Mouse (Mus musculus): ENCODE results near the gene Tmem39b.
A peak's percentile ranks its signal among the peaks of the same experiment; 100 is the strongest.

Tmem39b gene

DNA sequence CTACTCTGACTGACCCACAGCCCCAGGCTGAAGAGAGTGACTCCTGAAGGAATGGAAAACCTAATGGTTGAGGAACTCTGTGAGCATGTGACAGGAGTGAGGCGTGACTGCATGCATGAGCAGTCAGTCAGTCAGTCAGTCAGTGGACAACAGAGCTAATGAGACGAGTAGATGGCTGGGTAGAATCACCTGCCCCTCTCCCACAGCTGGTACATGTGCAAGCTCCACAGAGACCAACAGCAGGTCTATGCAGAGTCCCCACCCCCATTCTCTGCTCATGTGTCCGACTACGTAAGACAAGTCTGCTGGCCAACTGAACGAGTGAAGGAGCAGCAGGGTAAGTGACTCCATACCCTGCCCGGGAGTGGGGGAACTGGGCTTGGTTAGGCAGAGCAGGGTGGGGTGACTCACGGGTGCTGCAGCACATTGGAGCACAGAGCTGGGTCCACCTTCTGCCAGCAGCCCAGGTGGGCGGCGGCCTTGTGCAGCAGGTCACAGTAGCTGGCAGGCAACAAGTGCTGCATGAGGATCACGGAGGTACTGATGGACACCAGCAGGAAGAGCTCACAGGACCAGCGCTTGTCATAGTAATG, 12.6 kb downstream of the Tmem39b start:
- no peak for DNase-seq (ENCODE audit: low read depth, low spot score)

DNA sequence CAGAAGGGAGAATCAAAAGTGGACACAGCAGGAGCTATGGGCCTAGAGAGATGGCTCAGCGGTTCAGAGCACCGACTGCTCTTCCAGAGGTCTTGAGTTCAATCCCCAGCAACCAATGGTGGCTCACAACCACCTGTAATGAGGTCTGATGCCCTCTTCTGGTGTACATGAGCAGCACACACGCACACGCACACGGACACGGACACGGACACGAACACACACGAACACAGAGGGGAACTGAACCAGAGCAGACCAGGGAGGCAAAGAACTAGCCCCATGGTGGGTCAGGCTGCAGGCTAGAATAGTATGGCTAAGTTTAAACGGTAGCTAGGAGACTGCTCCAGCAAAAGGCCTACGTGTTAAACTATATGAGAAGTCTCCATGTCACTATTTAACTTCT, 14.8 kb downstream of the Tmem39b start:
- DNase-seq (ENCODE audit: low read depth, low spot score): no peak

DNA sequence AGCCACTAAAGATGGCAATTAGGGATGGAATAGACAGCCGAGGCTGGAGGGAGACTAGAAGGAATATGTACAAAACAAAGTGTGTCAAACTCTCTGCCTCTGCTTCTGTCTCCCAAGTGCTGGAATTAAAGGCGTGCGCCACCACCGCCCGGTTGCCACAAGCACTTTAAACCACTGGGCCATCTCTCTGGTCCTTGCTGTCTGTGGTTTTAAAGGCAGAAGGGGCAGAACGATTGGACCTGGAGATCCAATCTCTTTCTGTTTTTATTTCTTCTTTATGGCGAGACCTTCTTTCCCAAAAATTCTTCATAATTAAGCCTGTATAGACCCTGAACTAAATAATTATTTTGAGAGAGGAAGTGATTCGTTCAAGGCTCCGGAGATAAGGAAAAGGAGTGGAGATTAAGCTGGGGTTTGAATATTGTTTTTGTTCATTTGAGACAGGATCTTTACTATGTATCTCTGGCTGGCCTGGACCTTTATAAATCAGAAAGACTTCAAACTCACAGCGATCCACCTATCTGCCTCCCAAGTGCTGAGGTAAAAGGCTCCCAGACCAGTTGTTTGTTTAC, 23.7 kb downstream of the Tmem39b start:
- no peak for DNase-seq (ENCODE audit: low read depth, low spot score)

- DNase-seq (ENCODE audit: low read depth, low spot score): peak; percentile 89
These were observed 24.4 kb downstream of the Tmem39b start, which contains the start of gene Kpna6 for GRCm38 (mm10) chr4:129672083-129672877. Kpna6 (minus strand) TSS chr4:129672767.

DNA sequence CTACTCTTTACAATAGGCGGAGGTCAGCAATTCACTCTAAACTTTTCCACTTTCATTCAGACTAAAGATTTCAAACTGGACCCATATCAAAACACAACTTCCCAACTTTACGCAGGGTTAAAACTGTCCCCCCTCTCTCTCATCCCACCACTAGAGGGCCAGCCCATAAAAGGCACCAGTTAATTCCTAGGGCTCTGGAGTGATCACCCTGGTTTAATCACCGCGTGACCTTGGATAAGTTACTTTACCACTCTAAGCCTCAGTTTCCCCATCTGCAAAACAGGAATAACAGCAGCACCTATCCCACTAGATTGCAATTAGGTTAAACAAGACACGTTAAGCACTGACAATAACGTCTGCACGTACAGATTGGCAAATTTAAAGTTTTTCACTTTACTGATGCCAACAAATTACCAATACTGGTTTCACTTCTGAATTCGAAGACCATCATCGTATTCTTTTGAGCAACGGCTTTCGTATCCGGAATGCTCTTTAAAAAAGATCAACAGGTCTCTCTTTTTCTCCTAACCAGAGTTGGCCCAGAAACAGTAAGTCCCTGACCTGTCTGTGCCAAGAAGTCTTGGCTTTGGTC, 25.1 kb downstream of the Tmem39b start:
- peak; percentile 74 for DNase-seq (ENCODE audit: low read depth, low spot score)

GRCm38 (mm10) chr4:129662255-129662813, 34.3 kb downstream of the Tmem39b start:
- no peak for DNase-seq (ENCODE audit: low read depth, low spot score)

DNA sequence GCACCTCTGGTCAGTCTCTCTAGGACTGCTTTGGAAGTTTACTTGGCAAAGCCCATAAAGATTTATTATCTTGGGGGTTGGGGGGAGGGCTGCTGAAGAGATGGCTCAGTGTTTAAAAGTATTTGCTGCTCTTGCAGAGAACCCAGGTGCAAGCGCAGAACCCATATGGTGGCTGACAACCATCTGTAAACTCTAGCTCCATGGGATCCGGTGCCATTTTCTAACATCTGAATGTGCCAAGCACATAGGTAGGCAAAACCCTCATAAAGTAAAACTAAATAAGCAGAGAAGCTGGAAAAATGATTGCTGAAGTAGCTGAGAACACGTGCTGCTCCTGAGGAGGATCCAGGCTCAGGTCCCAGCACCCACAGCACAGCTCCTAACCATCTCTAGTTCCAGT, 35.1 kb downstream of the Tmem39b start:
- DNase-seq (ENCODE audit: low read depth, low spot score): no peak

DNA sequence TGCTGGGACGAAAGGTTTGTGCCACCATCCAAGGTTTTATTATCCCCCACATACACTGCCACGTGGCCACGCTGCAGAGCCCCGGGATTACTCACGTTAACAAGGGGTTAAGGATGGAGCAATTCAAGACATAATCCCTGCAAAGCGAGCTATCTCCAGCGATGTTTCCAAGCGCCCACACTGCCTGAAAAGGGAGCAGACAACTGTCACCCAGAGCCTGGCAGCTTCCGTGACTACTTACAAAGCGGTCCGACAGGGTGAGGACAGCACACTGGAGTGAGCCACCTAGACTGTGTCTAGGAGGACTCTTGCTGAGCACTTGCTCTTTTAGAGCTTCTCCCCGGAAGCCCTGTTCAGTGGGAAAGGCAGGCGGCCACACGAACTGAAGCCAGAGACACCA, 41.9 kb downstream of the Tmem39b start:
- DNase-seq (ENCODE audit: low read depth, low spot score): no peak

DNA sequence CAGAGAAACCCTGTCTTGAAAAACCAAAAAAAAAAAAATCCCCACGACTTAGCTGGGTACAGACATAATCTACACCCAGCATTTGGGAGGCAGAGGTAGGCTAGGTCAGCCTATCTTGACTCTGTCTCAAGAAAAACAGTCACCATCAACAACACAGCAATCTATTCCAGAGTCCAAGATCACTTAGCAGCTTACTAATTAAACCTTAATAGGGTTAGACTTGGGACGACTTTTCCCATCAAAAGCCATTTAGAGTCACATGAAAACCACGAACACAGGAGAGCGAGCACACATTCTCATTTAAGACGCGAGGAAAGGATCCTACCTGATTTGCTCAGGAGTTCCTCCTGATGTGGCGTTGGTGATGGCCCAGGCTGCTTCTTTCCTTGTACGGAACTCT, 46.3 kb downstream of the Tmem39b start:
- DNase-seq (ENCODE audit: low read depth, low spot score): no peak

DNA sequence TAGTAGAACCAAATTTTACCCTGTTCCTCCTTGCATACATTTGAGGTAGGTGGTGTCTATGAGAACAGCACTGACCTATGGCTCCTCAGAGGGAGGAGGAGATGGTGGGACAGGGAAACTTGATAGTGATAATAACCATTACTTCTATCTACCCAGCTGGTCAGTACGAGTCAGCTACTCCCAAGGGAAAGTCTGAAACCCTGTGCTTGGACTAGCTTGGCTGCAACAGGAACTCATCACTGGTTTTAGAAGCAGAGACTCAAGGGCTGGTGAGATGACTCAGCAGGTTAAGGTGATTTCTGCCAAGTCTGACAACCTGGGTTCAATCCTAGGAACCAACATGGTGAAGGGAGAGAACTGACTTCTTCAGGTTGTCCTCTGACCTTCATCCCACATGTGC, 48.0 kb downstream of the Tmem39b start:
- no peak for DNase-seq (ENCODE audit: low read depth, low spot score)

- DNase-seq (ENCODE audit: low read depth, low spot score): no peak
These were observed 51.4 kb downstream of the Tmem39b start for GRCm38 (mm10) chr4:129645204-129645603.

- DNase-seq (ENCODE audit: low read depth, low spot score): no peak
These were observed 54.9 kb downstream of the Tmem39b start for GRCm38 (mm10) chr4:129641756-129642155.

DNA sequence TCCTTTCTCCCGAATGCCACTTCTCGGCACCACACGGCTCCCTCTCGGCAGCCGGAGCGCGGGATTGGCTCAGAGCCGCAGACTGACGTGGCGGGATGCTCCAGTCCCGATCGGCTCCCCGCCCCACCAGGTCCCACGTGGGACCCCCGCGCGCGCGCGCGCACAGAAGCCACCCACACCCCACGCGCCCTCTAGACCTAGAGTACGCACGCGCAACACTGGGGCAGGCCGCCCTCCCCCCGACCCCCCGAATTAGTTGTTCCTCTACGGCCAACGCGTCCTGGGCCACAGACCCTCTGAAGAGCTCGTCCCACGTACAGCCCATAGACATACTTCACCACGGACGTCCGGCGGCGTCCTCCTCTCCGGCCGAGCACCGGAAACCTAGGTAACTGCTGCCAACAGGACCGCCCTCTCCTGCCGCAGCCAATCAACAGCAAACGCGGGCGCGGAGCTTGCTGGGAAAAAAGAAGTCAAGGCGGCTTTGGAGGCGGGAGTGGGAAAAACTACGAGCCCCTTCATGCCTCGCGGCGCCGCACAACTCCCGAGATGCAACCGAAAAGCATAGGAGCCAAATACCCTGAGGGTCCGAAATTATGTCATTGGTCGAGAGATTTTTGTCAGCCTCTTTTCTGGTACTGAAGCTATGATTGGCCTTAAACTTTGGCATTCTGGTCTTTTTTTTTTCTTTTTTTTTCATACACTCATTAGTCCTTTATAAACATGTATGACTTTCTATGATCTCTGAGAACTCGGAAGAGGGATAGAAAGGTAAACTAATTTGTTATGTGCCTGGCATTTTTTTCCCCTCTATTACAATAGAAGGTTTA, 55.8 kb downstream of the Tmem39b start, which contains the start of gene Txlna:
Gene Txlna, minus strand, starts transcription at position 428 of the 830 bp plus-strand sequence.
- peak; percentile 94 for DNase-seq (ENCODE audit: low read depth, low spot score)

- DNase-seq (ENCODE audit: low read depth, low spot score): peak; percentile 28
These were observed 56.5 kb downstream of the Tmem39b start for GRCm38 (mm10) chr4:129640101-129640637.

- no peak for DNase-seq (ENCODE audit: low read depth, low spot score)
These were observed 57.4 kb downstream of the Tmem39b start for GRCm38 (mm10) chr4:129639221-129639620.

GRCm38 (mm10) chr4:129633852-129634251, 62.8 kb downstream of the Tmem39b start:
- DNase-seq (ENCODE audit: low read depth, low spot score): no peak

DNA sequence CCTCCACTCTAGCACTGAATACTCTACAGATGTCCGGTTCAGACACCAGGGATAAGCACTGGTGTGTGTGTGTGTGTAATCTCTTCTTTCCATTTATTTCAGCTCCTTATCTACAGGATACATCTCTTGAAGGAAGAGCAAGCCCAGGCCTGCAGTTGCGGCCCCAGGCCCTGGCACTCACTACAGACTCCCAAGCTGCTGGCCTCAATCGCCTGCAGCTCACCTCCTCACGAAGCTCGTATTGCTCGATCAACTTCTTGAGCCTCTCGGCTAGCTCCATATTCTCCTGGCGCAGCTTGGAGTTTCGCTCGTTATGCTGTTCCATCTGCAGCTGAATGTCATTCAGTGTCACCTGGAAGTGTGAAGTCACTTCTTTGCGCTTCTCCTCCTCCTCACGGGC, 64.8 kb downstream of the Tmem39b start:
- no peak for DNase-seq (ENCODE audit: low read depth, low spot score)

DNA sequence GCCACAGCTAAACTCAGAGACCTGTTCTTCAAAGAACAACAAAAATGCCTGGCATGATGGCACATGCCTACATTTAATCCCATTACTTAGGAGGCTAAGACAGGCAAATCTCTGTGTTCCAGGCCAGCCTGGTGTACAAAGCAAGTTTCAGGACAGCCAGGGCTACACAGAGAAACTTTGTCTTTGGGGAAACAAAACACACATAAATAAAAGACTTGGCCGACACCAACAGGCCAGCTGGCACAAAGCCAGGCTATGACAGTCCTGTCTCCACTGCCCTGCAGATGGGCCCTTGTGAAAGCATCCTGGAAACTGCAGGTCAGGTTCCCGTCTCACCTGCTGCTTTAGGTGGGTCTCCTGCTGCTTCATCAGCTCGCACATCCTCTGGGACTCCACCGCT, 65.7 kb downstream of the Tmem39b start:
- no peak for DNase-seq (ENCODE audit: low read depth, low spot score)

All from CD4-positive, CD25-positive, alpha-beta regulatory T cell, adult 2 months (primary cell).